Mouse (Mus musculus) WW6 (cell line): ENCODE results near the gene Olfr62.

ENCODE experiments used
- DNase-seq: peaks from one replicate; pipeline ENCODE4 v3.0.0-alpha.2; 2013; ENCODE audit warnings: low read depth, low spot score

Gene Olfr62

DNA sequence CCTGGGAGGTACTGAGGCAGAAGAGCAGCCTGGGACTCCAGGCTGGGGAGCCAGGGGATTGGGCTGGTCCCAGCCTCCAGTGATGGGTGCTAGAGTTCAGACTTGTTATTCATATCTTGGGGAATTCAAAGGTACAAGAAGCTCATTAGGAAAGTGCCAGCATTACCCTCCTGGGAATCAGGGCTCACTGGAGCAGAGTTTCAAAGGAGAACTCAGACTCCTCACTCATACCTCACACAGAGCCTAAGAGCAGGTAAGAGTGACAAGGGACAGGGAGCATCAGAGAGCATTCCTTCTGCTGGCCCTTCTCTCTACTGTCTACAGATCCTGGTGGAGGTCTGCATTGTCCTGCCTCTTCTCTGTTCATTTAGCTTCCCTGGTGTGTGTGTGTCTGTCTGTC lies at the start of gene Olfr62:
Gene Olfr62 (plus strand): TSS at position 301 of the 400 bp plus-strand sequence.
- no peak for DNase-seq

DNA sequence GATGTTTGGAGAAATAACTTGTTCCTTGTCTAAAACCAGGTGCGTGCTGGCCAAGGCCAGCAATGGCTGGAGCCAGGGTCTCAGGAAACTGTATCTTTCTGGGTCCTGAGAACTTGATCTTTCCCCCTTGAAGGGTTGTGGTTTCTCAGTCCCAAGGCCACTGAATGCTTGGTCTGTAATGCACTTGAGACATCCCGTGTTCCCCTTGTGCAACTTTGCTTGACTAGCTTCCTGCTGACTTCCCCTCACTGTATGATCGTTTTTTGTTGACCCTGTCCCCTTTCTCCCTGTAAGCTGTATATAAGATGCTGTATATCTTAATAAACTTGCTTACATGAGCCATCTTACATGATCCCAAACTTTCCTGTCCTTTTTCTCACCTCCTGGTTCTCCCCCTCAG lies 48.9 kb upstream of the Olfr62 start:
- DNase-seq: no peak

DNA sequence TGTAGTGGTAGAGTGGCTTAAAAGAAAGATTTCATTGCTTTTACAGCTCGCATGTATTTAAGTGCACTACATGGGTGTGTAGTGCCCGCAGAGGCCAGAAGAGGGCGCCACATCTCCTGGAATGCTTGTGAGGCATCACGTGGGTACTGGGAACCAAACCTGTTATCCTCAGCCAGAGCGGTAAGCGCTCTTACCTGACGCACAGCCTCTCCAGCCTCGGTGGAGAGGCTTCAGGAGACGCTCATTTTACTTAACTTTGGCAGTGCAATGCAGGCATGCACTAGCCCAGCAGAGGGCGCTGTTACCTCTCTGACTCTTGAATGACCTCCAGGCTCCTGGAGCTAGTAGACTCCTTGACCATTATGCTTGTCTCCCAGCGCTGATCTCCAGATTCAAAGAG lies 46.1 kb upstream of the Olfr62 start:
- DNase-seq: peak; percentile 86

DNA sequence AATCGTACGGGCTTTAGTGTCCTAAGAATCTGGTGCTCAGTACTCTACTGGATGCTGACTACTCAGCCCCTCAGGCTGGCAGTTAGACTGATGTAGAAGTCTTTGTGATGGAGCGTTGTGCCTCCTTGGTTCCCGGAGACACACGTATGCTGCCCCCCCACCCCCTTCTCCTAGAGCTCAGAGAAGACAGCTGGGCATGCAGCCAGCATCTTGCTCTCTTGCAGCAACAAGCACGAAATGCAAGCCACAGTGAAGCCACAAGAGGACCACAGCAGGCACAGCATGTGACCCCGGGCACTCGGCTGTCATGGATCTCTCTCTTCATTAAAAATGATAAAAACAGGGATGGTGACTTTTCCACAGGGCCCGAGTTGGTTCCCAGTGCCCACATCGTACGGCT lies 43.3 kb upstream of the Olfr62 start:
- DNase-seq: no peak

DNA sequence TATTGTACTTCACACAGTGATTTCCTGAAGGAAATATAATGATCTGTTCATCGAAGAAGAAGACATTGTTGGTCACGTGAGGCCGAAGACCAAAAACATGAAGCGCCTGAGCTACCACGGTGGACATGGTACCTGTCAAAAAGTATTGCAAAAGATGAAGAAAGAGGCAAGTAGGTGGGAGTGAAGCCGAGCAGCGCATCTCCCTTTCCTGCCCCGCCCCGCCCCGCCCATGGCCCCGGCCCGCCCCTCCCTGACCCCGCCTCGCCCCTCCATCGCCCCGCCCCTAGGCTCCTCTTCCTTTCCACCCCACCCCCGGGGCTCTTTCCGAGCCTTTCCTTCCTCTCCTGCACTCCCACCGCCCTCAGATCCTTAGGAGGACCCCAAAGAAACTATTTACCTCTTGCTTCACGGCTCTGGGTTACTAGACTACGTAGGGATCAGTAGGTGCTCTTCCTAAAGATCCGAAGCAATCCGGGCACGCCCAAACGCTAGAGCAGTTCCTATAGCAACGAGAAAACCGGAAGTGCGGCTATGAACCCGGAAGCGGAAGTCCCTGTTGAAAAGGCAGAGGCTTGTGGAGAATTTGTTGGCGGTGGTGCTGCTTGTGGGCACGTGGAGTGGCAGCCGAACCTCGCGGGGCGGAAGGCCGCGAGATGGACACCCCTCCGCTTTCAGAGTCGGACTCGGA lies 38.3 kb upstream of the Olfr62 start, which contains the start of the genes Cfap57 and Ebna1bp2:
Gene Cfap57 (minus strand): TSS at position 499 of the 688 bp plus-strand sequence.
Gene Ebna1bp2 (plus strand): TSS at position 521 of the 688 bp plus-strand sequence.
- DNase-seq: peak; percentile 76

DNA sequence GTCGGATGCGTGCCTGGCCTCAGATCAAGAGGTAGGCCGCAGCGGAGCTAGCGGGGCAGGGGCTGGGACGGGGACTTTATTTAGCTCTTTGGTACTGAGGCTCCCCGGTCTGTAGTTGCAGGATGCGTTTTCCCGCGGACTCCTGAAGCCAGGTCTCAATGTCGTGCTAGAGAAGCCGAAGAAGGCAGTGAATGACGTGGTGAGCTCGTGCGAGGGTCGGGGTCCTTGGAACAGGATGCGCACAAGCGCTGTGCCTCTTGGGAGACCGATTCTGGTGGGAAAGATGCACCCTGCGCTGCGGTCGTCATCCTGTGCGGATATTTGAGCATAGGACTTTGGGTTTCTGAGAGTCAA lies 37.8 kb upstream of the Olfr62 start:
- DNase-seq: no peak

DNA sequence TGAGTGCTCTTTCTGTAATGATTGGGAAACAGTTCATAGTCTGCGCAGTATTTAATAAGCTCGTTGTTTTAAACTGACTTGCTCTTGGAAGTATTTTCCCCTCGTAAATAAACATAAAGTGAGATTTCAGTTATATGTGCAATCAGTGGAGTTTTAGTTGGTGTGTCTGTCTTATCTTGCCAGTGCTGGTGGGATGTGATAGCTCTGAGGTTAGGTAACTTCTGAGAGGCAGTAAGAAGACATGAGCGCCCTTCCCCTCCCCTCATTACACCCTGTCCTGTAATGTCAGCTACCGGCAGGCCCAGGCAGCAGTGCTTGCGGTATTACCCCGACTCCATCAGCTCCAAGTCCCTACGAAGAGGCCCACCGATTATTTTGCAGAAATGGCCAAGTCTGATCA lies 37.0 kb upstream of the Olfr62 start:
- no peak for DNase-seq

DNA sequence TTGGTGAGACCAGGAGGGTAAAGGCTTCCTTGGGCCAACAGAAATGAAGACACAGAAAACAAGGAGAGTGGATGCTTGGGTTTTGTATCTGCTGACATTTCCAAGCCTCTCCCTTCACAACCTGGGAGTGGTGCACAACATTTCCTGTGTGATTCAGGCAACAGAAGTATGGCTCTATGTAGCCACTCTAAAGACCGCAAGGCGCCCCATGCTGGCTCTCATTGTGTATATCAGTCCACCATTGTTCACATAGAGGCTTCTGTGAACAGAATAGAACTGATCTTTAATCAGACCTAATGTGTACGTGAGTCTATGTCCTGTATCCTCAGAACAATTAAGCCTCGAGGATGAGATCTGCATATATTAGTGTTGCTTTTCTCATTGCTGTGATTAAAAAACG lies 28.5 kb upstream of the Olfr62 start:
- no peak for DNase-seq

DNA sequence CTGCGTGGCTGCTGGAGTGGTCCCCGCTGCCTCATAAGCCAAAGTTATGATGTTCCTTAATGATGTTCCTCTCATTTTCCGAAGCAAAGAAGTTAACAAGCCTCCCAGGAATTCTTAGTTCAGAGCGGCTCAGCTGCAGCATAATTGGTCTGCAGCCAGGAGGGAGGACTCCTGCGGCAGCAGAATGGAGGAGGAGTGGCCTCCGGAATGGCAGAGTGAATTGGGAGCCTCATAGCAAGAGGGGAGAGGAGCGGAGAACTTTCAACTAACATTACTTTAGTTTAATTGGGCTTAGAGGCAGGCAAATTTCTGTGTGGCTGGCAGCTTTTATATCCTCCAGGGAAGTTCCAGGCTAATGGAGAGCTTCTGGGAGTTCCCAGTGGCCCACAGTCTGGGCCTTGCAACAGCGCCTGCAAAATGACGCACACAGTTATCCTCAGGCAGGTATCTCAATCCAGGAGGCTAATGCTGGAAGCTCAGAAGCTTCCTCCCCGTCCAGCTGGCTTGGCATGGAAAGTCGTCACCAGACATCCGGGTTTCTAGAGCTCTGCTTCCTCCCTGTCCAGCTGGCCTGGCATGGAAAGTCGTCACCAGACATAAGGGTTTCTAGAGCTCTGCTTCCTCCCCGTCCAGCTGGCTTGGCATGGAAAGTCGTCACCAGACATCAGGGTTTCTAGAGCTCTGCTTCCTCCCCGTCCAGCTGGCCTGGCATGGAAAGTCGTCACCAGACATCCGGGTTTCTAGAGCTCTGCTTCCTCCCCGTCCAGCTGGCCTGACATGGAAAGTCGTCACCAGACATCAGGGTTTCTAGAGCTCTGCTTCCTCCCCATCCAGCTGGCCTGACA lies 16.2 kb upstream of the Olfr62 start:
- no peak for DNase-seq

DNA sequence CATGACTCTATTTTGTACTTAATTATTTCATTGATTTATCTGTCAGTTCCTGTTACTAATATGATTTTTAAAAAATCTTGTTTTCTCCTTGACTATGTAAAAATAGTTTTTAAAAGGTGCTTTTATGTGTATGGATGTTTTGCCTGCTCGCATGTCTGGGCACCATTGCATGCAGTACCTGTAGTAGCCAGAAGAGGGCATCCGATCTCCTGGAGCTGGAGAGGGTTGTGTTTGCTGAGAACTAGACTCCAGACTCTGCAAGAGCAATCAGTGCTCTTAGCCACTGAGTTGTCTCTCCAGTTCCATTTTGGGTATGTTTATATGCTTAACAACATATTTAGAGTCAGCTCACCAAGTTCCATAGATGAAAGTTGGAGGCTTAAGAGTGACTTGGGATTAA lies 13.5 kb upstream of the Olfr62 start:
- peak; percentile 22 for DNase-seq

DNA sequence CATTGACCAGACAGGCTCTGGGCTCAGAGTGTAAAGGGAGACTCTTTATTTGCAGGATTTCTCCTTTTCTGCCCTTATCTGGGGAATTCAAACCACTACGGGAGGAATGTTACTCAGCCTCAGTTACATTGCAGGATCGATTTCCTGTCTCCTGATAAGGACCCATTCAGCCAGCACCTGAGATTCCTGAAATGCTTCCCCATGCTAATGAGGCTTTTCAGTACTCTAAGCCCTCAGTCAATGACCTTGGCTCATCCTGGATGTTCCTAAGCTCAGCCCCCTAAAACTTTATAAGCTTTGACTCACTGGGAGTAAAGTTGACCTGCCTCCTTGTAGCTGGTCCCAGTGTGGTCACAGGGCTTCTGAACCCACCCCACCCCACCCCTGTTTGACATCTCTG lies 28.3 kb downstream of the Olfr62 start:
- no peak for DNase-seq

DNA sequence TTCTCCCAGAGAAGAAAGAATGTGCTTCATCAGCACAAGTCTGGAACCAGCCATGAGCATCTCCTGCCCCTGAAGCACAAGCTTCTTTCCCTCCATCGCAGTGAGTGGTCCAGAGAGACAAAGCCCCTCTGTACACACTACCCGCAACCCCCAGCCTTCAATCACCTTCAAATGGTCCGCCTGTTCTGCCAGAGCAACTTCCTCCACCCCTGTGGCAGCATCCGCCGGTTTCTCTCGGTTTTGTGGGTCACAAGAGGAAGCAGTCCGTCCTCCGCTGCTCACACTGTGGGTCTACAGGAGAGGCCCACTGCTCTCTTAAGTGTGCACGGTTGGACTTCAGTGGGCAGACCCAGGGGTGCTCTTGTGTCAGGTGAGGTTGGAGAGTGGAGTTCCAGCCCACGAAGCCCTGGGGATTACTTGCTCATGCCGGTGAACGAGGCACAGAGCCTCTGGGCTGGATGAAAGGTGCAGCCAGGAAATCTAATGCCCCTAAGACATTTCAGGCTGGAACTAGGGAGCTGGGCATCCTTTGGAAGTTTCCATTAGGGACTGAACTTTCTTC lies 33.7 kb downstream of the Olfr62 start, which contains the start of gene Olfr1342:
Gene Olfr1342 (minus strand): TSS at position 345 of the 562 bp plus-strand sequence.
- no peak for DNase-seq

DNA sequence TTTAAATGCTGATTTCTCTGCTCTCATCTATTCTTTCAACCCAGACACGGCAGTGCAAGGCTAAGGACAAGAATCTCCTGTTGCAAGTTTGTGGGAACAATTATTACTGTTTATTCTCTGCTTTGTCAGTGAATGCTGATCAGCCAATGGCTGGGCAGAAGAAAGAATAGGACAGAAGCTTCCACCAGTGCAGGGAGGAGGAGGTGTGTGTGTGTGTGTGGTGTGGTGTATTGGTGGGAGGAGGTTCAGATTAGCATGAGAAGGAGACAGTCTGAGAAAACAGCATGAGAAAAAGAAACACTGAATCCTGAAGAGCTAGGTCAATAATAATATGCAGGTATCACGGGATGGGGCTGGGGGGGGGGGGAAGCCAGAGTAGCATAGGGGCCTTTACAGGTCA lies 35.1 kb downstream of the Olfr62 start:
- DNase-seq: no peak

DNA sequence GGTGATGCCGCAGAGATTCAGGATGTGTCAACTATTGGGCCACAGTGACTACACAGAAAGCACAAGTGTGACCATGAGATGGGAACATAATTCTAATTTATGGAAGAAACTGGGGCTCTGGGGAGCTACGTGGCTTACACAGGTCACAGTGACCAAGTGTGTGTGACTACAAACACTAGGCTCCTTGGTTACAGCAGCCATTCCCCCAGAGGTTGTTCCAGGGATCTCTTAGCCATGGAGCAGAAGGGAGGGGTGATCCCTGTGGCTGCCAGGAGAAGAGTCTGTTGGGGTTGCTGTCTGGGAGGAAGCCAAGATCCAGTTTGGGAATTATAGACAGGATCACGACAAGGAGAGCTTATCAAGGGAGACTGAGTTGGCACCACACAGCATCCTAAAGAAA lies 44.5 kb downstream of the Olfr62 start, which contains the start of gene Olfr1341:
Gene Olfr1341 (plus strand): TSS at position 301 of the 400 bp plus-strand sequence.
- no peak for DNase-seq

DNA sequence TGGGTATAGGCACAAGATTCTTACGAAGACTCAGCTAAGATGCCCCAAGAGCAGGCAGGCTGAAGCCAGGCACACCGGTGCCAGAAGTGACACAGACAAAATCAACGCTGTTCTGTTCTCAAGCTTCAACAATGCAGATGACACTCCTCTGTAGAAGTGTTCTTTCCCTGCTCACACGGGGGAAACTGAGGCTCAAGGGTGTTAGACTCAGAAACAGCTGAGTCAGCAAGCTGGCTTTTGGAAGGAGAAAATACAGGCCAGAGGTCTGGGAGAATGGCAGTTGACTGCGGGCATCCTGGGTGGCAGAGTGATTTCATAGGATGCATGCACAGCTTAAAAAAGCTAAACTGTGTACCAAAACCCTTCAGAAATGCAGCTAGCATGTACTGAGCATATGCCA lies 49.3 kb downstream of the Olfr62 start:
- DNase-seq: no peak

DNA sequence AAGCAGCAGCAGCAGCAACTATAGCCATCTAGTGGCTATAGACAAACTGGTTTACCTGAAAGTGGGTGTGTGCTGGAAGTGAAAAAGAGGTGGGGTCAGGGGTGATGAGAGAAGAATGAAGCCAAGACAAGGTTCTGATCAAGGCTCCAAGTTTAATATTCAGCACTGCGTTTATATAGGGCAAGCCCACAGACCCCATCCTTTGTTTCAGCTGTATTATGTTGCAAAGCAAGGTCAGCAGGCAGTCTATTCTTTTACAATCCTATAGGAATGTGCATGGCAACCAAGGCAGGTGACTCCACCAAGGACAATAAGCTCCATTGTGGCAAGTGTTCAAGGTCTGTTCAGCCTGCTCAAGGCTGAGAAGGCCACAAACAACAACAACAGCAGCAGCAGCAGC lies 52.9 kb downstream of the Olfr62 start:
- no peak for DNase-seq
